Mouse (Mus musculus): ENCODE results near the gene Vmn1r195. TPM values are rescaled to one million over a fixed set of nuclear protein-coding genes. Genes with fewer than 3 reads are reported as not detected.

Gene Vmn1r195
- polyA plus RNA-seq, 1 experiment = not detected

DNA sequence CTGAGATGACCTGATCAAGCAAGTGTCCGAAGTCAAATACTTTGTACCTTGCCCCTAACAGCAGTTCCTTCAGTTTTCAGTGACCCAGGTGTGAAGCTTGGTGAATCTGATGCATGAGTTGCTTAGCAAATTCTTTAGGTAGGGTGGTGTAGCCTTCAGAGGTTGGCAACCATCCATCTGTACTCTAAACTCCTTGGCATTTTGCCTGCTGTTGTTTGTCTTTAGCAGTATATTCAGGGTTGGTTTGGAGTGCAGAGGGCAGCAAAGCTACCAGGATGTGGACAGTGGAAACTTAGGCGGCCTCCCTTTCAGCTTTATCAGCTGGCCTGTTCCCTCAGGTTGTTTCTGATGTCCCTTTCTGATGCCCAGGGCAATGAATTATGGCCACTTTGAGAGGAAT lies 45.0 kb downstream of the Vmn1r195 start:
- no peak overlapping the region for H3K4me3 ChIP-seq
- no peak overlapping the region for H3K4me2 ChIP-seq (ENCODE audit: low read depth)
- H3K36me3 ChIP-seq (ENCODE audit: control insufficient read depth, insufficient read depth) = no peaks in the 10 kb centered on the region
- no peak overlapping the region for H3ac ChIP-seq (ENCODE audit: control insufficient read depth, insufficient read length)
- no peak for TF ChIP-seq MYOG (IDR thresholded peaks at IDR 0.05; ENCODE audit: control insufficient read depth in 1 of 3, insufficient read depth in 1 of 3, insufficient read length in 2 of 3, low read depth in 2 of 3)
- no peak for TF ChIP-seq USF1 (IDR thresholded peaks at IDR 0.05; ENCODE audit: low read depth)
- TF ChIP-seq TCF12 (IDR thresholded peaks at IDR 0.05; ENCODE audit: insufficient read depth, poor library complexity, severe bottlenecking) = no peak
- no peak for TF ChIP-seq POLR2AphosphoS2 (IDR thresholded peaks at IDR 0.05; ENCODE audit: insufficient read length, low read depth)
- no peak for TF ChIP-seq MAX (IDR thresholded peaks at IDR 0.05; ENCODE audit: low read depth)
- no peak for TF ChIP-seq REST (IDR thresholded peaks at IDR 0.05; ENCODE audit: insufficient read depth, insufficient read length)
- no peak for TF ChIP-seq CEBPB (IDR thresholded peaks at IDR 0.05; ENCODE audit: insufficient read depth, poor library complexity, severe bottlenecking)
- no peak for TF ChIP-seq TCF3 (IDR thresholded peaks at IDR 0.05; ENCODE audit: insufficient read length, low read depth)
- no peaks in the 10 kb centered on the region for H3K27me3 ChIP-seq (ENCODE audit: control insufficient read depth, insufficient read depth, insufficient read length)
- H3K79me2 ChIP-seq (ENCODE audit: control insufficient read depth, insufficient read depth) = no peaks in the 10 kb centered on the region

GRCm38 (mm10) chr13:22317366-22317765 lies 47.0 kb downstream of the Vmn1r195 start:
- Histone ChIP-seq H3K4me2 (ENCODE audit: low read depth) (no peak overlapping the region), H3K36me3 (ENCODE audit: control insufficient read depth, insufficient read depth) (no peaks in the 10 kb centered on the region), H3ac (ENCODE audit: control insufficient read depth, insufficient read length) (no peak overlapping the region), H3K4me3 (no peak overlapping the region), H3K27me3 (ENCODE audit: control insufficient read depth, insufficient read depth, insufficient read length) (no peaks in the 10 kb centered on the region), H3K79me2 (ENCODE audit: control insufficient read depth, insufficient read depth) (no peaks in the 10 kb centered on the region)
- TF ChIP-seq POLR2A (IDR thresholded peaks at IDR 0.05; ENCODE audit: insufficient read length, low read depth) (no peak), MAX (IDR thresholded peaks at IDR 0.05; ENCODE audit: low read depth) (no peak), MYOD1 (IDR thresholded peaks at IDR 0.05; ENCODE audit: control insufficient read depth in 1 of 3, insufficient read length in 2 of 3, low read depth in 2 of 3) (no peak), TCF12 (IDR thresholded peaks at IDR 0.05; ENCODE audit: insufficient read depth, poor library complexity, severe bottlenecking) (no peak), SRF (IDR thresholded peaks at IDR 0.05; ENCODE audit: control insufficient read depth, insufficient read length, low read depth) (no peak), POLR2AphosphoS2 (IDR thresholded peaks at IDR 0.05; ENCODE audit: insufficient read length, low read depth) (no peak), USF1 (IDR thresholded peaks at IDR 0.05; ENCODE audit: low read depth) (no peak), TCF3 (IDR thresholded peaks at IDR 0.05; ENCODE audit: insufficient read length, low read depth) (no peak), E2F4 (IDR thresholded peaks at IDR 0.05; ENCODE audit: insufficient read depth) (no peak), MYOG (IDR thresholded peaks at IDR 0.05; ENCODE audit: control insufficient read depth in 1 of 3, insufficient read depth in 1 of 3, insufficient read length in 2 of 3, low read depth in 2 of 3) (no peak), REST (IDR thresholded peaks at IDR 0.05; ENCODE audit: insufficient read depth, insufficient read length) (no peak)

DNA sequence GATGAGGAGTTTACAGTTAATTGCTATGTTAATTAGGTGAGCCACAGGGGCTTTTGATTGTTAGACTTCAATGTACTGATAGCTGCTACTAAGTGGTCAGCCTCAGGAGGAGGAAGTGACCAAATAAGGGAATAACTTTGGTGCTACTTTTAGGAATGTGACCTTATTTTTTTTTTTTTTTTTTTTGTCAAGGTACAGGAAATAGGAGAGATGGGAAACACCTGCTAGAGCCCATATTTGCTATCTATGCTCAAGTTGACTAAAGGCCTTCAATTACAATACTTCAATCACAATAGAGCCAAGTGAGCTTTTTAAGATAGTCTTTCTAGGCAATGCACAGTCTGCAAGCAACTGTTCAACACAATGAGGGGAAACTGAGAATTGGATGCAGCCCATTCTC lies 49.8 kb downstream of the Vmn1r195 start:
- H3K27me3 ChIP-seq (ENCODE audit: control insufficient read depth, insufficient read depth, insufficient read length) = no peaks in the 10 kb centered on the region
- no peak overlapping the region for H3K4me2 ChIP-seq (ENCODE audit: low read depth)
- no peak overlapping the region for H3ac ChIP-seq (ENCODE audit: control insufficient read depth, insufficient read length)
- no peak overlapping the region for H3K4me3 ChIP-seq
- H3K79me2 ChIP-seq (ENCODE audit: control insufficient read depth, insufficient read depth) = no peaks in the 10 kb centered on the region
- no peaks in the 10 kb centered on the region for H3K36me3 ChIP-seq (ENCODE audit: control insufficient read depth, insufficient read depth)
- TF ChIP-seq POLR2AphosphoS2 (IDR thresholded peaks at IDR 0.05; ENCODE audit: insufficient read length, low read depth) = no peak
- TF ChIP-seq E2F4 (IDR thresholded peaks at IDR 0.05; ENCODE audit: insufficient read depth) = no peak
- no peak for TF ChIP-seq TCF12 (IDR thresholded peaks at IDR 0.05; ENCODE audit: insufficient read depth, poor library complexity, severe bottlenecking)
- TF ChIP-seq CEBPB (IDR thresholded peaks at IDR 0.05; ENCODE audit: insufficient read depth, poor library complexity, severe bottlenecking) = no peak
- no peak for TF ChIP-seq SRF (IDR thresholded peaks at IDR 0.05; ENCODE audit: control insufficient read depth, insufficient read length, low read depth)
- no peak for TF ChIP-seq USF1 (IDR thresholded peaks at IDR 0.05; ENCODE audit: low read depth)
- no peak for TF ChIP-seq MAX (IDR thresholded peaks at IDR 0.05; ENCODE audit: low read depth)
- TF ChIP-seq MYOD1 (IDR thresholded peaks at IDR 0.05; ENCODE audit: control insufficient read depth in 1 of 3, insufficient read length in 2 of 3, low read depth in 2 of 3) = no peak
- TF ChIP-seq MYOG (IDR thresholded peaks at IDR 0.05; ENCODE audit: control insufficient read depth in 1 of 3, insufficient read depth in 1 of 3, insufficient read length in 2 of 3, low read depth in 2 of 3) = no peak
- no peak for TF ChIP-seq TCF3 (IDR thresholded peaks at IDR 0.05; ENCODE audit: insufficient read length, low read depth)
- TF ChIP-seq REST (IDR thresholded peaks at IDR 0.05; ENCODE audit: insufficient read depth, insufficient read length) = no peak
- no peak for TF ChIP-seq POLR2A (IDR thresholded peaks at IDR 0.05; ENCODE audit: insufficient read length, low read depth)

- TF ChIP-seq USF1 (IDR thresholded peaks at IDR 0.05; ENCODE audit: low read depth) (no peak), POLR2AphosphoS2 (IDR thresholded peaks at IDR 0.05; ENCODE audit: insufficient read length, low read depth) (no peak), MAX (IDR thresholded peaks at IDR 0.05; ENCODE audit: low read depth) (no peak), MYOD1 (IDR thresholded peaks at IDR 0.05; ENCODE audit: control insufficient read depth in 1 of 3, insufficient read length in 2 of 3, low read depth in 2 of 3) (no peak), POLR2A (IDR thresholded peaks at IDR 0.05; ENCODE audit: insufficient read length, low read depth) (no peak), REST (IDR thresholded peaks at IDR 0.05; ENCODE audit: insufficient read depth, insufficient read length) (no peak), CEBPB (IDR thresholded peaks at IDR 0.05; ENCODE audit: insufficient read depth, poor library complexity, severe bottlenecking) (no peak), TCF12 (IDR thresholded peaks at IDR 0.05; ENCODE audit: insufficient read depth, poor library complexity, severe bottlenecking) (no peak), MYOG (IDR thresholded peaks at IDR 0.05; ENCODE audit: control insufficient read depth in 1 of 3, insufficient read depth in 1 of 3, insufficient read length in 2 of 3, low read depth in 2 of 3) (no peak), E2F4 (IDR thresholded peaks at IDR 0.05; ENCODE audit: insufficient read depth) (no peak), TCF3 (IDR thresholded peaks at IDR 0.05; ENCODE audit: insufficient read length, low read depth) (no peak), SRF (IDR thresholded peaks at IDR 0.05; ENCODE audit: control insufficient read depth, insufficient read length, low read depth) (no peak)
- H3K36me3 ChIP-seq (ENCODE audit: control insufficient read depth, insufficient read depth) = no peaks in the 10 kb centered on the region
- H3K4me2 ChIP-seq (ENCODE audit: low read depth) = no peak within 1 kb of the TSS
- H3K4me3 ChIP-seq = no peak within 1 kb of the TSS
- no peaks in the 10 kb centered on the region for H3K27me3 ChIP-seq (ENCODE audit: control insufficient read depth, insufficient read depth, insufficient read length)
- H3ac ChIP-seq (ENCODE audit: control insufficient read depth, insufficient read length) = no peak within 1 kb of the TSS
- no peaks in the 10 kb centered on the region for H3K79me2 ChIP-seq (ENCODE audit: control insufficient read depth, insufficient read depth)
Measured at GRCm38 (mm10) chr13:22324289-22324688, 54.0 kb downstream of the Vmn1r195 start, which contains the start of gene Vmn1r197. TSS of gene Vmn1r197 (plus strand) at chr13:22324589.

Other genes with a start within 250 kb of the Vmn1r195 start
- gene Hist1h2ah, start 235.0 kb upstream of the Vmn1r195 start, polyA plus RNA-seq (2012; fragmentation: generic; extraction: Trizol) = 2.2 TPM
- 8.2 TPM for gene Hist1h2bk, start 234.7 kb upstream of the Vmn1r195 start, polyA plus RNA-seq (2012; fragmentation: generic; extraction: Trizol)
- gene Hist1h4i, start 229.2 kb upstream of the Vmn1r195 start, polyA plus RNA-seq (2012; fragmentation: generic; extraction: Trizol) = 31.0 TPM
- gene Hist1h2ag, start 227.6 kb upstream of the Vmn1r195 start, polyA plus RNA-seq (2012; fragmentation: generic; extraction: Trizol) = 4.1 TPM
- gene Hist1h2bj, start 227.3 kb upstream of the Vmn1r195 start, polyA plus RNA-seq (2012; fragmentation: generic; extraction: Trizol) = 3.4 TPM
- not detected for gene Vmn1r188, start 186.1 kb upstream of the Vmn1r195 start, polyA plus RNA-seq (2012; fragmentation: generic; extraction: Trizol)
- gene Vmn1r189, start 164.7 kb upstream of the Vmn1r195 start, polyA plus RNA-seq (2012; fragmentation: generic; extraction: Trizol) = not detected
- gene Vmn1r191, start 86.6 kb upstream of the Vmn1r195 start, polyA plus RNA-seq (2012; fragmentation: generic; extraction: Trizol) = not detected
- gene Vmn1r192, start 79.4 kb upstream of the Vmn1r195 start, polyA plus RNA-seq (2012; fragmentation: generic; extraction: Trizol) = not detected
- not detected for gene Vmn1r193, start 47.4 kb upstream of the Vmn1r195 start, polyA plus RNA-seq (2012; fragmentation: generic; extraction: Trizol)
- gene Vmn1r194, start 26.3 kb upstream of the Vmn1r195 start, polyA plus RNA-seq (2012; fragmentation: generic; extraction: Trizol) = not detected
- not detected for gene Vmn1r196, start 19.4 kb downstream of the Vmn1r195 start, polyA plus RNA-seq (2012; fragmentation: generic; extraction: Trizol)
- gene Vmn1r197, start 54.1 kb downstream of the Vmn1r195 start, polyA plus RNA-seq (2012; fragmentation: generic; extraction: Trizol) = not detected
- gene Vmn1r198, start 79.8 kb downstream of the Vmn1r195 start, polyA plus RNA-seq (2012; fragmentation: generic; extraction: Trizol) = not detected
- gene Vmn1r199, start 109.3 kb downstream of the Vmn1r195 start, polyA plus RNA-seq (2012; fragmentation: generic; extraction: Trizol) = not detected
- gene Vmn1r200, start 119.9 kb downstream of the Vmn1r195 start, polyA plus RNA-seq (2012; fragmentation: generic; extraction: Trizol) = not detected
- gene Vmn1r201, start 201.4 kb downstream of the Vmn1r195 start, polyA plus RNA-seq (2012; fragmentation: generic; extraction: Trizol) = not detected
- not detected for gene Vmn1r202, start 234.9 kb downstream of the Vmn1r195 start, polyA plus RNA-seq (2012; fragmentation: generic; extraction: Trizol)
- gene Vmn1r203, start 247.6 kb downstream of the Vmn1r195 start, polyA plus RNA-seq (2012; fragmentation: generic; extraction: Trizol) = not detected

Data from myocyte (in vitro differentiated cells).